Mouse (Mus musculus) megakaryocyte progenitor cell, adult 5-6 weeks (primary cell): ENCODE data around the gene Srpx. TPM values are rescaled to one million over a fixed set of nuclear protein-coding genes. Genes with fewer than 3 reads are reported as not detected.

Source experiments
- total RNA-seq, 2 experiments: library from RNA; stranded (forward) in 1 of 2; stranded (reverse) in 1 of 2; fragments of 157-497, 149-512 nt in 1 of 2; fragments of 200-1000 nt in 1 of 2; gene quantifications; 2 replicates each; pipeline versions ENCODE4 v1.2.3 to v1.2.4; 2015 to 2017

The Srpx gene
- total RNA-seq, 2 experiments from 2014 or later, result not detected

Other genes with a start within 250 kb of the Srpx start
- gene Sytl5, start 232.1 kb downstream of the Srpx start, total RNA-seq (2015), result not detected in 2 replicates
- gene Sytl5, start 232.1 kb downstream of the Srpx start, total RNA-seq (2017), result not detected in 2 replicates
- gene Rpgr, start 99.2 kb upstream of the Srpx start, total RNA-seq (2015), result 8.1 and 8.2 TPM in 2 replicates
- gene Rpgr, start 99.2 kb upstream of the Srpx start, total RNA-seq (2017), result 8.3 and 9.5 TPM in 2 replicates
- gene Otc, start 134.6 kb upstream of the Srpx start, total RNA-seq (2015), result not detected in 2 replicates
- gene Otc, start 134.6 kb upstream of the Srpx start, total RNA-seq (2017), result not detected in 2 replicates